Mouse (Mus musculus): Measurements from ENCODE around the gene Alkal2.
A peak's percentile ranks its signal among the peaks of the same experiment; 100 is the strongest.

Alkal2 gene

GRCm38 (mm10) chr12:30883986-30884621, at the start of gene Alkal2:
Gene Alkal2, plus strand, starts transcription at chr12:30884322.
- no peak for DNase-seq (ENCODE audit: low spot score)

DNA sequence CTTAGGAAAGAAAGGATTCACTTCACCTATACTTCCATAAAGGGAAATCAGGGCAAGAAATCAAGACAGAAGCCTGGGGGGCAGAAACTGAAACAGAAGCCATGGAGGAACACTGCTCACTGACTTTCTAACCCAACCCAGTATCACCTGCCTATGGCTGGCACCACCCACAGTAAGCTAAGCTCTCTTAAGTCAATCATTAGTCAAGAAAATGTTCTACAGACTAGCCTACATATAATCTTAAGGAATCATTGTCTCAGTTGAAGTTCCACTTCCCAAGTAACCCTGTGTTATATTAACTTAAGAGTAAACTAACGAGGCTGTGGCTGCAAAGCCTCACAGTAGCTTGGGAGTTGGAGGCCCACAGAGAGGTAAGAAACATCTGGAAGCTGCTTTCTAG, 35.6 kb upstream of the Alkal2 start:
- no peak for DNase-seq (ENCODE audit: low spot score)

- DNase-seq (ENCODE audit: low spot score): no peak
These were observed 33.2 kb upstream of the Alkal2 start for GRCm38 (mm10) chr12:30850902-30851301.

- DNase-seq (ENCODE audit: low spot score): no peak
These were observed 32.3 kb upstream of the Alkal2 start for GRCm38 (mm10) chr12:30851871-30852270.

DNA sequence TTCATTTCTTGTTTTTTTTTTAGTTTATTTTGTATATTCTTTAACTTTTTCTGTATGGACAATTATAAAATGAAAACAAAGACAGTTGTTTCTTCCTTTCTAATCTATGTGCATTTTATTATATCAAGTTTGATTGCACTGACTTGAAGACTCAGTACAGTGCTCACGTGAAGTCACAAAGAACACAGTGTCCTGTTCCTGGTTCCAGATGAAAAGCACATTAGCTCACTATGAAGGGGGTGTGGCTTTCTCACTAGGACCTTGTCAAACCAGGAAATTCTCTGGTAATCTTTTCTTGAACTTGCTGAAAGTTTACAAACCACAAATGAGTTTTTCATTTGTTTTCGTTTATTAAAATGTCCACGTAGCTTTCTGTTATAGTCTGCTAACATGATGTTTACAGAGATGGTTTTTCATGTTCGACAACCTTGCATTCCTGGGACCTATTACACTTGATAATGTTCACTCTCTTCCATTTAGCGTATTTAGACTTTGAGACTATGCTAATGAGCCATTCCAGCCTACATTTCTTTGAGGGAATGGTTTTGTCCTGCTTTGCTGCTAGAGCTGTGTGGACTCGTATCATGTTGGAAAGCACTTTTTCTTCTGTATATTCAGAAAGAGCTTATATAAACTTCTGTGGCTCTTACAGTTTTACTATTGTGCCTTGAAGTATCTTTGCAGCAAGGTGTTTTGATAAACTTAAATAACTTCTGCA, 28.5 kb upstream of the Alkal2 start:
- DNase-seq (ENCODE audit: low spot score): no peak

DNA sequence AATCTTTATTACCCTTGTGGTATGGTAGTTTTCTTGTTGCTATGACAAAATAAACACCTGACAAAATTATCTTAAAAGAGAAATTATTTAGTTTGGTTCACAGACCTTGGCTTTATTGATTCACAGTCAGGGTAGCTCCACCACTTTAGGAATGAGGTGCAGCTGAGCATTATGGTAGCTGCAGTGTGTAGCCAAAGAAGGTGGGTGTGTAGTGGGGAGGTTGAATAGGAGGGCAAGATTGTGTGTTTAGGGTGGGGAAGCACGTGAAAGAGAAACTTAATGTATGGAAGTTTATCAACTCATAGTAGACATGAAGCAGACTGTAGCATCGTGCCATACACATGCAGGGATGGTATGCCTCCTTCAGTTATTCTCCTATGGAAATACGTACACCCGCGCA, 27.9 kb upstream of the Alkal2 start:
- DNase-seq (ENCODE audit: low spot score): no peak

- DNase-seq (ENCODE audit: low spot score): no peak
These were observed 19.8 kb upstream of the Alkal2 start for GRCm38 (mm10) chr12:30864347-30864746.

DNA sequence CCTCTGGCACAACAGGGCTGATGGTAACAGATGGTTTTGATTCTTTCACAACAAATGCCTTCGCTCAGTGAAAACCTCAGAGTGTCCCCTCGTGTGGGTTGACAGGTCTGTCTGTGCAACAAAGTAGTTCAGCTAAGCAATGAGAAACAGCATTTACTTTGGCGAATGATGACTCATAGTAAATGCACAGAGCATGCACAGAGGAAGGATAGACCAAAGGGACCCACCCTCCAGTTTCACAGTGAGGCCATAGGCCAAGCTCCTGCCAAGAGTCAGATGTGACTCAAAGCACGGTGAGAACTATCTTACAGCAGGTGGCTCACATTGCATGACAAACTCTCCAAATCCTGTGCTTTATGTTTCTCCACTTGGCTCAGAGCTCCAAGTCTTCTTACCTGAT, 18.3 kb upstream of the Alkal2 start:
- no peak for DNase-seq (ENCODE audit: low spot score)

DNA sequence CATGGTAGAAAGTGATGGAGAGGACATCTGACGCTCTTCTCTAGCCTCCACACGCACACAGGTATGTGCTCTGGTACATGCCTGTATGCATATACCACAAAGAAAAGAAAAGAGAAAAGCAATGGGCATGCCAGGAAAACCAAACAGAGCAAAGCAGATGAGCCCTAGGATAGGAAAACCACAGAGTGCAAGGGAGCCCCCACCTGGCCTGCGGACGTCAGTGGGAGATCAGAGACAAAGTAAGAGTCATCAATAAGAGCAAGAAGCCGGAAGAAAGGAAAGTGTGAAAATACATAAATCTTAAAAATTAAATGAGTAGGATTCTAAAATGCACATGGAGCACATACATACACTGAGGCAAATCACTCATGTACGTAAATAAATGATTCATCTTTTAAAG, 4.7 kb upstream of the Alkal2 start:
- DNase-seq (ENCODE audit: low spot score): no peak

GRCm38 (mm10) chr12:30883592-30883985, 533 bp upstream of the Alkal2 start:
- DNase-seq (ENCODE audit: low spot score): no peak

GRCm38 (mm10) chr12:30884622-30885230, 604 bp downstream of the Alkal2 start:
- no peak for DNase-seq (ENCODE audit: low spot score)

- no peak for DNase-seq (ENCODE audit: low spot score)
These were observed 1.8 kb downstream of the Alkal2 start for GRCm38 (mm10) chr12:30885891-30886290.

DNA sequence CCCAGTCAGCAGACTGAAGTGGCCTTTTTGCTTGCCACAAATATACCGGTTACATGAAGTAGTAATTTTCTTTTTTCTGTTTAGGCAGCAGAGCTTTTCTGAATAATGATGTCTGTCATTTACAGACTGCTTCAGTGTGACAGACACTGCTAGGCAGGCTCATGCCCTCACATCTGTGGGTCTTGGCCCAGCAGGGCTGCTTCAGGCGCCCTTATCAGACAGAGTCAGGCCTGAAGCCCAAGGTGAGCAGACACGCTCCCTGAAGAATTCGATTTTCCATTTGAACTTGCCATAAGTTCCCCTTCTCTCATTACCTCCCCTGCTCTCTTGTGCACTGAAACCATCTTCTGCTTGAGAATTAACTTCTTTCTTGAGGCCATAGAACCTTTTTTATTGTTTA, 3.9 kb downstream of the Alkal2 start:
- DNase-seq (ENCODE audit: low spot score): no peak

- DNase-seq (ENCODE audit: low spot score): no peak
These were observed 5.9 kb downstream of the Alkal2 start for GRCm38 (mm10) chr12:30890067-30890466.

DNA sequence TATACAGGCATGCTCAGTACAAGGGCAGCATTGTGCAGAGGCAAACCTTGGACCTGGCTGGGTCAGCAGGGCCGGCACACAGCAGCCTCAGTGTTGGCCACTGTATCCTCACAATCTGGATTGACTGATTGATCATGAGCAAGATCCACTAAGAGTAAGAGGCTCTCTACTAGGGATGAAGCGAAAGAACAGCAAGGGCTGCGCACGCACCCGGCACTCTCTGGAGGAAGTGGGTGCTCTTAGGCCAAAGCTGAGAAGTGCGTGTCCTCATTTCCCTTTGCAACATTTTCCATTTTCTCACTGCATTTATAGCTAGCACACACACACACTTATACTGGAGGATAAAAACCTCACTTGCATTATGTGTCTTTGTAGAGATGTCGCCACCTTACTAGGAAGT, 7.3 kb downstream of the Alkal2 start:
- no peak for DNase-seq (ENCODE audit: low spot score)

DNA sequence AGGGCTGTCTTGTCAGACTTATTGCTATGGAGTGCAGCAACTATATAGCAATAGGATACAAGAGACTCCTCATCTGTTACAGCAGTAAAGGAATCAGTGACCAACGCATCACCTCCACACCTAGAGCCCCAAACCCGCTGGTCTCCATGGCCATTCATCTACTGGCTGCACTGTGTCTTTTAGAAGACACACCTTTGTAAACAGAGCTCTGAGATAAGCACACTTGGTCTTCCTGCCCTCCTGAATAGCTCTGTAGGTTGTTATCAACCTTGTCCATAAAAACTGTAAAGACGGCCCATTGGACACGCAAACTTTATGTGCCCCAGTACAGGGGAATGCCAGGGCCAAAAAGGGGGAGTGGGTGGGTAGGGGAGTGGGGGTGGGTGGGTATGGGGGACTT, 12.9 kb downstream of the Alkal2 start:
- DNase-seq (ENCODE audit: low spot score): no peak

- DNase-seq (ENCODE audit: low spot score): no peak
These were observed 24.5 kb downstream of the Alkal2 start for GRCm38 (mm10) chr12:30908658-30909057.

DNA sequence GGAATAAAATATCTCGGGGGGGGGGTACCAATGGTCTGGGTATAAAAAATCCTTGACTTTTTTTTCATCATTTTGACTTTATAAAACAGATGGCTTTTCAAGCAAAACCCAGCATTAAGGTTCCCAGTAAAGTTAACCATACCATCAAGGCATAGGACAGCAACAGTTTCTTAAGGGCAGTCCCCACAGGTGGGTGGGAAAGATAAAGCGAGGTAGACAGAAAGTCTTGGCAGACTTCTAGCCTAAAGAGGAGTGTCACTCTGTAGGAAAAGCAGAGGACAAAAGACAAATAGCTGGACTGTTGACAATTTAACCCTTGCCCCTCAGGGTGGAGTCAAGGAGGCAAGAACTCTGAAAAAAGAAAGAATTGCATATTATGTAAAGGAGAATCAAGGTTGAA, 25.8 kb downstream of the Alkal2 start:
- no peak for DNase-seq (ENCODE audit: low spot score)

DNA sequence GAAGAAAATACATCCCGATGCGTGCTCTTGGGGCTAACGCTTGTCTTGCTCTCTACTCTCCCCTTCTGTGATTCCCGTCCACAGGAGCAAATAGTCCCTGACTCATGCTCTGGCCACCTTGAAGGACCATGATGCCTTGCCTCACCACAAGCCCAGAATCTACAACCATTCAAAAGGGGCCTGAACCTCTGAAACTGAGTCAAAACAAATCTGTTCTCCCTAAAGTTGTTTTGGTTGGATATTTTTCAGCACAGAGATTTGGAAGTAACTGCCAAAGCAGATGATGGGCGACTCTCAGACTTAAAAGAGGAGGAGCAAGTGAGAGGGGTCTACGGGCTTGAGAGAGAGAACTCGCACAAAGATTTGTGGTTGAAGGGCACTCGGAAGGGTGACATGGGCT, 26.7 kb downstream of the Alkal2 start:
- no peak for DNase-seq (ENCODE audit: low spot score)

DNA sequence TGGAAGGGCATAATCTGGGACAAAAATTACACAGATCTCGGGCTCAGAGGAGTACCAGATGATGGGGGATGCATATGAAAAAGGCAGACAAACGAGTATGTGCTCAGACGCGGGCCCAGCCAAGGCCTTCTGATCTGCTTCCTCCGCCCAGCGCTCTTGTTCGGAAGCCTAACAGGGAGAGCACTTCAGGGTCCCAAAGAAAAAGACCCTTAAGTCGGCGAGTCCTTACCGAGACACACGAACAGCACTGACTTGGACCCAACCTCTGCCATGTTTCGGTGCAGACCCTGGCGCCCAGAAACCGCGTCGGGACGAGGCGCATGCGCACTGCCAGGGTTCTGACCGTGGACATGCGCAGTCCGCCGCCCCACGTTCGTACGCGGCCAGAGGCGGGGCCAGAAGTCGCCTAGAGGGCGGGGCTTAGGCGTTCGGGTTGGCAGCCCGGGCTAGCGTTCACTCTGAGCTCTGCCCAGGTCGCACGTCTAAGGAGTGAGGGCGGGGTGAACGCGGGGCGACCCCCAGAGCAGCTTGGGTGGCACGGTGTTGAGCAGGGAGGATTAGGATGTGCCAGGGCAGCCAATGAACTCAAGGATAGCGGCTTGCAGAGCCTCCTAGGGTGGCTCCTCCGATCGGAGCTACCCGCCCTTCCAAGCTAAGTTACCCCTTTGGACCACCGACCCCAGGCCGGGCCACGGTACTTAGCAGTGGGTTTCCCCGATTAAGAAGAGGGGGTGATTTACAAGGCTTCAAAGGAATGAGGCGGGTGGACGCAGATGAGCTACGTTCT, 27.3 kb downstream of the Alkal2 start, which contains the start of the genes Acp1 and Sh3yl1:
Gene Acp1, minus strand, starts transcription at position 329 of the 787 bp plus-strand sequence.
Gene Sh3yl1, plus strand, starts transcription at position 408 of the 787 bp plus-strand sequence.
- peak; percentile 89 for DNase-seq (ENCODE audit: low spot score)

DNA sequence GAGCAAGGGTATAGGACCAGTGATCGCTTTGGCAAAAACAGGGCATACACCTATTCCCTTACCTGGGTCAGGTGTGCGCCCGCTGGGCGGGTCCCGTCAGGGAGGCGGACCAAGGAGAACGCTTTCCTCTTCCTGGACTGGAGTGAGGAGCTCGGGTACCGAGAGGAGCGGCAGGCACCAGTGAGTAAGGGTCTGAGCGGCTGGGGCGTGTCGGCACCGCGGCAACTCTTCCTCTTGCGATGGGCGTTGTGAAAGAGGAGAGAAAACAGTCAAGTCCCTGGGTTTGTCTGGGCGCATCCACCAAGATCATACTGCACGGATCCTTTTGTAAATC, 27.9 kb downstream of the Alkal2 start:
- DNase-seq (ENCODE audit: low spot score): peak; percentile 15

- DNase-seq (ENCODE audit: low spot score): no peak
These were observed 28.7 kb downstream of the Alkal2 start for GRCm38 (mm10) chr12:30912840-30913239.

GRCm38 (mm10) chr12:30922401-30922800, 38.3 kb downstream of the Alkal2 start:
- no peak for DNase-seq (ENCODE audit: low spot score)

All from ovary, adult 18-20 months (tissue).